Mouse (Mus musculus) right cerebral cortex, postnatal 36 days (tissue): Measurements from ENCODE around the gene Sms.
A peak's percentile ranks its signal among the peaks of the same experiment; 100 is the strongest.

Experiments used
- DNase-seq, 2 experiments: peaks; one replicate each; pipeline ENCODE4 v3.0.0; 2022; ENCODE audit warnings: low spot score in 2 of 2, mixed read lengths in 1 of 2

Sms gene

GRCm38 (mm10) chrX:157491944-157492726 is at the start of gene Sms:
Gene Sms, minus strand, starts transcription at chrX:157492287.
- peak; percentile 14 to 20 for DNase-seq

- DNase-seq: no peak
These were observed 14.3 kb upstream of the Sms start for GRCm38 (mm10) chrX:157506400-157506799.

GRCm38 (mm10) chrX:157504506-157504905 is 12.4 kb upstream of the Sms start:
- DNase-seq: no peak

GRCm38 (mm10) chrX:157501871-157502270 is 9.8 kb upstream of the Sms start:
- DNase-seq: no peak

- DNase-seq: no peak
These were observed 7.9 kb upstream of the Sms start for GRCm38 (mm10) chrX:157500004-157500403.

GRCm38 (mm10) chrX:157493159-157493558 is 1.1 kb upstream of the Sms start:
- DNase-seq: no peak

- peak; percentile 5 to 8 for DNase-seq
These were observed 747 bp downstream of the Sms start for GRCm38 (mm10) chrX:157491145-157491935.

GRCm38 (mm10) chrX:157490769-157491144 is 1.3 kb downstream of the Sms start:
- DNase-seq: peak in 1 of 2 experiments; percentile 5

GRCm38 (mm10) chrX:157489871-157490721 is 2.0 kb downstream of the Sms start:
- DNase-seq: no peak

GRCm38 (mm10) chrX:157488831-157489230 is 3.3 kb downstream of the Sms start:
- DNase-seq: no peak

- DNase-seq: peak in 1 of 2 experiments; percentile 1
These were observed 5.3 kb downstream of the Sms start for GRCm38 (mm10) chrX:157486765-157487164.

- DNase-seq: no peak
These were observed 9.2 kb downstream of the Sms start for GRCm38 (mm10) chrX:157482842-157483241.

GRCm38 (mm10) chrX:157481860-157482259 is 10.2 kb downstream of the Sms start:
- DNase-seq: no peak

- DNase-seq: no peak
These were observed 14.8 kb downstream of the Sms start for GRCm38 (mm10) chrX:157477328-157477727.

- no peak for DNase-seq
These were observed 15.8 kb downstream of the Sms start for GRCm38 (mm10) chrX:157476153-157476810.

- DNase-seq: no peak
These were observed 20.1 kb downstream of the Sms start for GRCm38 (mm10) chrX:157471711-157472660.

GRCm38 (mm10) chrX:157468795-157469194 is 23.3 kb downstream of the Sms start:
- no peak for DNase-seq

GRCm38 (mm10) chrX:157468055-157468454 is 24.0 kb downstream of the Sms start:
- no peak for DNase-seq

- DNase-seq: no peak
These were observed 26.1 kb downstream of the Sms start for GRCm38 (mm10) chrX:157465949-157466348.

GRCm38 (mm10) chrX:157462716-157463115 is 29.4 kb downstream of the Sms start:
- no peak for DNase-seq
